Mouse (Mus musculus) CH12.LX (cell line): ENCODE measurements around the gene Gldc. TPM values are rescaled to one million over a fixed set of nuclear protein-coding genes. Genes with fewer than 3 reads are reported as not detected.

Experiments
- DNase-seq: peaks from one replicate; pipeline ENCODE4 v3.0.0-alpha.2; 2013; ENCODE audit errors: extremely low read depth
- H3K27ac ChIP-seq: 2 replicates; pipeline ENCODE4 v1.5.1; 2012; ENCODE audit warnings: low read depth, mild to moderate bottlenecking, control low read depth, moderate library complexity; ENCODE audit not compliant: insufficient read depth
- H3K27me3 ChIP-seq: replicated peaks from 2 replicates; pipeline ENCODE3; 2012; ENCODE audit warnings: inconsistent platforms
- H3K36me3 ChIP-seq, 2 experiments: replicated peaks in 1 of 2; 2 replicates each; pipeline versions ENCODE3 to v1.6.1; 2012; ENCODE audit warnings: inconsistent platforms in 1 of 2, low read length in 1 of 2, mild to moderate bottlenecking in 1 of 2, mixed read lengths in 1 of 2, moderate library complexity in 1 of 2; ENCODE audit not compliant: control insufficient read depth in 1 of 2, insufficient read depth in 1 of 2
- H3K4me1 ChIP-seq, 2 experiments: 2 replicates each; pipeline ENCODE4 v1.6.1; 2012; ENCODE audit warnings: inconsistent platforms in 1 of 2, moderate library complexity in 1 of 2; ENCODE audit not compliant: insufficient read depth in 2 of 2, control insufficient read depth in 1 of 2
- H3K4me2 ChIP-seq: 2 replicates; pipeline ENCODE4 v1.6.1; 2012; ENCODE audit warnings: low read depth, mild to moderate bottlenecking, control low read depth; ENCODE audit not compliant: poor library complexity, insufficient read depth, severe bottlenecking
- H3K4me3 ChIP-seq, 3 experiments: fragments of 150-350 bp in 1 of 3; sonication (generic) in 1 of 3; replicated peaks in 1 of 3; 2 replicates each; pipeline versions ENCODE3 to v1.5.1; 2011 to 2012; ENCODE audit warnings: low read depth in 2 of 3, low read length in 2 of 3, mild to moderate bottlenecking in 2 of 3, moderate library complexity in 2 of 3, control low read depth in 1 of 3, improper control_type of control experiment in 1 of 3, inconsistent platforms in 1 of 3, mixed read lengths in 1 of 3; ENCODE audit not compliant: poor library complexity in 1 of 3
- H3K79me2 ChIP-seq: replicated peaks from 2 replicates; pipeline ENCODE4 v1.6.1; 2012; ENCODE audit warnings: mild to moderate bottlenecking, moderate library complexity; ENCODE audit not compliant: control insufficient read depth, poor library complexity, insufficient read depth, severe bottlenecking; ENCODE audit errors: extremely low read depth
- H3K9ac ChIP-seq: 2 replicates; pipeline ENCODE4 v1.6.1; 2012; ENCODE audit warnings: low read depth, mild to moderate bottlenecking, control low read depth, moderate library complexity; ENCODE audit not compliant: insufficient read depth
- H3K9me3 ChIP-seq: replicated peaks from 2 replicates; pipeline ENCODE3; 2012; ENCODE audit warnings: low read length, inconsistent platforms, mixed read lengths
- BHLHE40 ChIP-seq: IDR thresholded peaks from 2 replicates; pipeline ENCODE4 v1.6.1; 2011; ENCODE audit warnings: mild to moderate bottlenecking, low read depth, low read length, improper control_type of control experiment
- CHD2 ChIP-seq: IDR thresholded peaks from 2 replicates; pipeline ENCODE4 v1.6.1; 2011; ENCODE audit warnings: low read length, improper control_type of control experiment
- HCFC1 ChIP-seq: IDR thresholded peaks from 2 replicates; pipeline ENCODE4 v1.6.1; 2012; ENCODE audit warnings: low read depth, mild to moderate bottlenecking, inconsistent platforms, low read length, improper control_type of control experiment
- IRF4 ChIP-seq: IDR thresholded peaks from 2 replicates; pipeline ENCODE4 v1.6.1; 2014; ENCODE audit warnings: low read depth, mild to moderate bottlenecking, inconsistent platforms, low read length, improper control_type of control experiment
- JUND ChIP-seq: conservative IDR thresholded peaks from 2 replicates; pipeline ENCODE4 v1.6.1; 2011; ENCODE audit warnings: low read depth, low read length, improper control_type of control experiment
- KAT2A ChIP-seq: IDR thresholded peaks from 2 replicates; pipeline ENCODE4 v1.6.1; 2012; ENCODE audit warnings: low read length, improper control_type of control experiment, inconsistent platforms; ENCODE audit not compliant: insufficient replicate concordance
- MAX ChIP-seq: IDR thresholded peaks from 2 replicates; pipeline ENCODE4 v1.6.1; 2011; ENCODE audit warnings: low read length, improper control_type of control experiment
- MXI1 ChIP-seq: IDR thresholded peaks from 2 replicates; pipeline ENCODE4 v1.6.1; 2011; ENCODE audit warnings: mild to moderate bottlenecking, low read depth, low read length, improper control_type of control experiment
- MYC ChIP-seq: IDR thresholded peaks from 2 replicates; pipeline ENCODE4 v1.6.1; 2011; ENCODE audit warnings: low read depth, mild to moderate bottlenecking, improper control_type of control experiment, low read length
- NRF1 ChIP-seq: IDR thresholded peaks from 2 replicates; pipeline ENCODE4 v1.6.1; 2014; ENCODE audit warnings: low read depth, mild to moderate bottlenecking, inconsistent platforms, low read length, improper control_type of control experiment, moderate library complexity
- POLR2AphosphoS2 ChIP-seq: IDR thresholded peaks from 2 replicates; pipeline ENCODE4 v1.6.1; 2011; ENCODE audit warnings: low read depth, low read length, improper control_type of control experiment
- RAD21 ChIP-seq: IDR thresholded peaks from 2 replicates; pipeline ENCODE4 v1.6.1; 2011; ENCODE audit warnings: low read depth, mild to moderate bottlenecking, low read length, improper control_type of control experiment, moderate library complexity
- RCOR1 ChIP-seq: conservative IDR thresholded peaks from 2 replicates; pipeline ENCODE4 v1.6.1; 2012; ENCODE audit warnings: low read depth, mild to moderate bottlenecking, inconsistent platforms, low read length, improper control_type of control experiment
- SMC3 ChIP-seq: IDR thresholded peaks from 2 replicates; pipeline ENCODE4 v1.6.1; 2011; ENCODE audit warnings: low read depth, low read length, improper control_type of control experiment
- UBTF ChIP-seq: IDR thresholded peaks from 2 replicates; pipeline ENCODE4 v1.6.1; 2012; ENCODE audit warnings: low read depth, mild to moderate bottlenecking, inconsistent platforms, low read length, improper control_type of control experiment, moderate library complexity
- ZC3H11A ChIP-seq: IDR thresholded peaks from 2 replicates; pipeline ENCODE4 v1.6.1; 2012; ENCODE audit warnings: low read depth, mild to moderate bottlenecking, inconsistent platforms, low read length, improper control_type of control experiment
- ZKSCAN1 ChIP-seq: IDR thresholded peaks from 2 replicates; pipeline ENCODE4 v1.6.1; 2012; ENCODE audit warnings: low read depth, inconsistent platforms, low read length, improper control_type of control experiment, borderline replicate concordance
- ZMIZ1 ChIP-seq: IDR thresholded peaks from 2 replicates; pipeline ENCODE4 v1.6.1; 2012; ENCODE audit warnings: low read depth, mild to moderate bottlenecking, inconsistent platforms, low read length, improper control_type of control experiment
- ZNF384 ChIP-seq: IDR thresholded peaks from 2 replicates; pipeline ENCODE4 v1.6.1; 2012; ENCODE audit warnings: low read depth, low read length, improper control_type of control experiment, inconsistent platforms
- dilution Hi-C: fragments of 300-500 bp; cut with MboI; formaldehyde crosslinking; loops from 2 replicates; pipeline ENCODE4 v1.14.3; 2020; ENCODE audit warnings: low sequenced_read_pairs; ENCODE audit not compliant: extremely low pct_unique_long_range_greater_than_20kb, extremely low pct_ligation_motif_present
- in situ Hi-C: fragments of 300-500 bp; cut with MboI; formaldehyde crosslinking; loops from 3 replicates; pipeline ENCODE4 v1.14.3; 2019; ENCODE audit warnings: low sequenced_read_pairs, low pct_ligation_motif_present, low pct_unique_long_range_greater_than_20kb, mixed read lengths
- polyA plus RNA-seq: library from polyadenylated mRNA; unstranded; fragments of >175 nt; gene quantifications from 2 replicates; pipeline ENCODE4 v1.2.1, GENCODE M21; 2012; ENCODE audit warnings: low read depth; ENCODE audit not compliant: insufficient read length
- total RNA-seq, 2 experiments: library from RNA; depleted of rRNA; stranded (reverse); fragments of 300-350 nt in 1 of 2; fragments of >200 nt in 1 of 2; gene quantifications; 2 replicates each; pipeline ENCODE4 v1.2.3; 2012 to 2014

Gldc gene
- total and polyA plus RNA-seq, 3 experiments = 0.30 to 1.8 (median 0.64) TPM

DNA sequence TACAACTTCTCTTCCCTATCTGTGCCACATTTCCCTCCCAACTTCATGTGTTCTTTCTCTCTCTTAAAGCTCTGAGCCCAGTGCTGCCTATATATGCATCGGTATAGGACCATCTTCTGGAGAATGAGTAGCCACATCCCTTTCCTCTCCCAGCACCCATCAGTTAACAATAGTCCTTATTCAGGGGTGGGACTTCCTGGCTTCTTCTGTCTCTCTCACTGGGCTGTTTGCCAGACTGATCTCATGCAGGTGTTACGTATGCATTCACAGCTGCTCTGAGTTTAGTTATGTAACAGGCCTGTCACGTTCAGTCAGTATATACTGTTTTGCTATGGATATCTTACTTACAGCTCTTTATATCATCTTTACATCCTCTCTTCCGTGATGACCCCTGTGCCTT, 109.4 kb downstream of the Gldc start:
- H3K4me1 ChIP-seq = peaks cover 0 to 3% of the 10 kb centered on the region in 2 experiments; a peak in 1 of 4 replicates
- TF ChIP-seq RCOR1 (no peak), HCFC1 (no peak), MAX (no peak), ZKSCAN1 (no peak), POLR2AphosphoS2 (no peak), ZNF384 (no peak), CHD2 (no peak), UBTF (no peak), BHLHE40 (no peak)
- no peaks in the 10 kb centered on the region for H3K9me3 ChIP-seq
- dilution Hi-C loops (no loop called here), in situ Hi-C loops (no loop called here)
- no peak overlapping the region for H3K4me3 ChIP-seq
- H3K36me3 ChIP-seq = peaks cover 0 to 50% of the 10 kb centered on the region in 2 experiments
- no peaks in the 10 kb centered on the region for H3K27me3 ChIP-seq
- no peak overlapping the region for H3K9ac ChIP-seq
- peaks cover 2% of the 10 kb centered on the region; the same call in 1 of the 2 replicates for H3K79me2 ChIP-seq
- DNase-seq = no peak
- no peak overlapping the region for H3K4me2 ChIP-seq
- H3K27ac ChIP-seq = no peak overlapping the region

DNA sequence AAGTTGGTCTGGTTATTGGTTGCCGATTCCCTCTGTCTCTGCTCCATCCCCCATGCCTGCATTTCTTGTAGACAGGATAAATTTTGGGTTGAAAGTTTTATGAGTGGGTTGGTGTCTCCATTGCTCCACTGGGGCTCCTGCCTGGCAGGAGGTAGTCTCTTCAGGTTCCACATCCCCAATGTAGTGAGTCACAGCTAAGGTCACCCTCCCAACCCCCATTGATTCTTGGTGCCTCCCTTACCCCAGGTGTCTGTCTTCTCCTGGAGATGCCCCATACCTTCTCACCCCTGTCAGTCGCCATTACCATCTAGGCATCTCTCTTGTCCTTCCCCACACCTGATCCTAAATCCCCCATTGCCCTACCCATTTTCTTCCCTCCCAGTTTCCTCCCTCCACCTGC, 121.0 kb downstream of the Gldc start:
- H3K9ac ChIP-seq = no peak overlapping the region
- H3K79me2 ChIP-seq = peaks cover 7% of the 10 kb centered on the region
- peaks cover 3 to 39% of the 10 kb centered on the region in 2 experiments for H3K36me3 ChIP-seq
- DNase-seq = no peak
- H3K4me1 ChIP-seq = peaks cover 0 to 7% of the 10 kb centered on the region in 2 experiments; a peak in 2 of 4 replicates
- no peak for TF ChIP-seq UBTF
- no peak for TF ChIP-seq JUND
- no peak for TF ChIP-seq SMC3
- no peak for TF ChIP-seq IRF4
- TF ChIP-seq MYC = no peak
- TF ChIP-seq ZMIZ1 = no peak
- TF ChIP-seq RCOR1 = no peak
- no peak for TF ChIP-seq MXI1
- TF ChIP-seq KAT2A = no peak
- no peak for TF ChIP-seq POLR2AphosphoS2
- no peak for TF ChIP-seq RAD21
- TF ChIP-seq CHD2 = no peak
- no peak for TF ChIP-seq NRF1
- no peak for TF ChIP-seq MAX
- TF ChIP-seq ZC3H11A = no peak
- H3K27ac ChIP-seq = no peak overlapping the region
- dilution Hi-C loops = no loop called here
- in situ Hi-C loops = no loop called here
- H3K4me2 ChIP-seq = no peak overlapping the region
- no peaks in the 10 kb centered on the region for H3K27me3 ChIP-seq
- no peak overlapping the region for H3K4me3 ChIP-seq
- H3K9me3 ChIP-seq = no peaks in the 10 kb centered on the region
